Mouse (Mus musculus): Measurements from ENCODE around the gene Ctbp1.

DNA sequence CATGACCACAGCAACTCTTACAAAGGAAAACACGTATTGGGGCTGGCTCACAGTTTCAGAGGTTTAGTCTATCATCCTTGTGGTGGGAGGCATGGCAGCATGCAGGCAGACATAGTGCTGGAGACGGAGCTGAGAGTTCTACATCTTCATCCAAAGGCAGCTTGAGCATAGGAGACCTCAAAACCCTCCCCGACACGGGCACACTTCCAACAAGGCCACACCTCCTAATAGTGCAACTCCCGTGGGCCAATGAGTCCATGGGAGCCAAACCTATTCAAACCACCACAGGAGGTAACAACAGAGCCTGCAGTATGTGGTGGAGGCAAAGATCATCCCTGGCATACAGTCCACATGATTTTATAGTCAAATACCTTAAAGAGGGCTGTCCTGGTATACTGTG lies 63.5 kb downstream of the Ctbp1 start:
- TF ChIP-seq CTCF (IDR thresholded peaks at IDR 0.05; ENCODE audit: control insufficient read depth, insufficient read depth, low read length), result no peak
- no peak for TF ChIP-seq POLR2A (IDR thresholded peaks at IDR 0.05; ENCODE audit: borderline replicate concordance, control insufficient read depth, low read depth, low read length)

All from bone marrow, adult 2 months (tissue).